Mouse (Mus musculus): ENCODE data around the gene Vps37d.
A peak's percentile ranks its signal among the peaks of the same experiment; 100 is the strongest.

Vps37d gene

DNA sequence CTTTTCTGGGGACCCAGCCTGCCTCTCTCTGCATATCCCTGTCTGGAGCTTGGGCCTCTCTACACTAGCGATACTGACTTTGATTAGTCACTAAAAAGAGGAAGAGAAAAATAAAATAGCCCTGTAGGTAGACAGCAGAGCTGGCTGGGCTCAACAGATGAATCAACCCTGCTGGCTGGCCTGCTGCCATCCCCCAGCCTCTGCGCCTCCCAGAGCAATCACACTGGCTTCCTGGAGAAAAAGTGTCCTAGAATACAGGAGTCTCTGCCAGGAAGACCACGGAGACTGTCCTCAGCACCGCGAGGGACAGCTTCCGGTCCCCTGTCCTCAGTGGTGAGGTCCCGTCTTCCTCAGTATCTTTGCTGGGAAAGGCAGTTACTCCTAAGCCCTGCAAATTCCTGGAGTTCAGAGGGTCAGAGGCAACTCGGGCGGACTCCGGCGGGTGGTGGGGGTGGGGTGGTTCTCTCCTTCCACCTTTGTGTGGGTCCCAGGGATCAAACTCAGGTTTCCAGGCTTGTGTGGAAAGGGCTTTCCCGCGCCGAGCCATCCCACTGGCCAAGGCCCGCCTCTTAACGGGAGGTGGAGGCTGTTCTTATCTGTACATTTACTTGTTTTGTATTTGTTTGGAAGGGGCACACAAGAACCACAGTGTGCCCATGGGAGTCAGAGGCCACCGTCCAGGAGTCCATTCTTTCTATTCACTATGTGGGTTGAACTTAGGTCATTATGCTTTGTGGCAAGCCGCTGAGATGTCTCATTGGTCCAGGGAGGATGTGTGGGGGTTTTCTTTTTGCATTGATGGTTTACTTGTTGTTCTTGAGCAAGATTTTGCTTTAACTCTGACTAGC, 48.8 kb downstream of the Vps37d start:
- peak; percentile 44 to 52 for DNase-seq (ENCODE audit: low spot score in 2 of 2)

GRCm38 (mm10) chr5:135025899-135026298, 52.2 kb downstream of the Vps37d start:
- no peak for DNase-seq (ENCODE audit: low spot score in 2 of 2)

- DNase-seq (ENCODE audit: low spot score in 2 of 2), result no peak
Observed at GRCm38 (mm10) chr5:135024665-135025224, 53.3 kb downstream of the Vps37d start.

DNA sequence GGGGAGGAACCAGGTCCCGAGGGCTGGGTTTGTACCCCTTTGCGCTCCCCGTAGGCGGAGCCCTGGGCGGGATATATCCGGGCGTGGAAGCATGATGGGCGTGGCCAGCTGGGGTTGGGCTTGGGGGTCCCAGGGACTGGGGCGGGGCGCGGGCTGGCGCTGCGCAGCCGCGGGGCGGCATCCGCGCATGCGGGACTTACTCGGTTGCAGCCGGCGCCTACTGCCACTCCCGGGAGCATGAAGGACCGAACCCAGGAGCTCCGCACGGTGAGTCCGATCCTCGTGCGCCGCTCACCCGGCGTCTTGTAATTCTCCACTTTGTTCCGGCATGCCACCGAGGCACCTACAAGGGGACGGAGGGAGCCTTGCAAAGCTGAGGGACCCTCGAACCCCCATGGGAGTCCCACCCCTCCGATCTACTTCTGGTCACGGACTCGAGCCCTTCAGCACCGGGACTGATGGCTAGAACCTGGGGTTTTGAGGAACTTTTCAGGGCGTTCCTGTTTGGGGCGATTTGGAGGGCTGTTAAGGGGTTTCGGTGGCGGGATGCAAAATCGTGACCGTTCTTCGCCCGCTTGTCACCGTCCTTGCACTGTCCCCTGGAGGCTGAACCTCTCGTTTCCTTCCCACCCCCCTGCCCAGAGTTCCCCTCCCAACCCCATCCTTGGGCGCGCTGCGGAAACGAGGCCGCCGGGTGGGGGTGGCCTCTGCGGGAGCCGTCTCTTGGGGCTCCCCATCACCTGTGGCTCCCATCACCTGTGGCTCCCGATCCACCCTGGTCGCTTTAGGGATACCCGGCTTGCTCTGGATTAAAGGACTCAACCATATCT, 54.5 kb downstream of the Vps37d start, which contains the start of gene Stx1a:
Gene Stx1a (plus strand): TSS at position 139 of the 830 bp plus-strand sequence.
- peak; percentile 76 to 86 for DNase-seq (ENCODE audit: low spot score in 2 of 2)

Data from urinary bladder, postnatal 36 days (tissue).